Mouse (Mus musculus): ENCODE results near the gene Ap2m1.
A peak's percentile ranks its signal among the peaks of the same experiment; 100 is the strongest.
"Not testable (repeated sequence)": the region's sequence is repeated elsewhere in the genome, so short reads cannot be mapped to it uniquely, and the experiment has no call there.

The Ap2m1 gene

GRCm38 (mm10) chr16:20535296-20536080, at the start of gene Ap2m1:
Ap2m1 (plus strand) TSS chr16:20535478.
- DNase-seq (ENCODE audit: low read depth) = peak; percentile 94

GRCm38 (mm10) chr16:20486048-20486447, 49.2 kb upstream of the Ap2m1 start:
- DNase-seq (ENCODE audit: low read depth) = no peak

GRCm38 (mm10) chr16:20488151-20488550, 47.1 kb upstream of the Ap2m1 start:
- DNase-seq (ENCODE audit: low read depth) = no peak

- DNase-seq (ENCODE audit: low read depth) = not testable (repeated sequence)
Observed at GRCm38 (mm10) chr16:20488751-20489150, 46.5 kb upstream of the Ap2m1 start.

GRCm38 (mm10) chr16:20489233-20489632, 46.0 kb upstream of the Ap2m1 start:
- DNase-seq (ENCODE audit: low read depth) = no peak

GRCm38 (mm10) chr16:20490581-20490980, 44.7 kb upstream of the Ap2m1 start:
- DNase-seq (ENCODE audit: low read depth) = no peak

GRCm38 (mm10) chr16:20491301-20491700, 44.0 kb upstream of the Ap2m1 start:
- no peak for DNase-seq (ENCODE audit: low read depth)

GRCm38 (mm10) chr16:20493452-20493851, 41.8 kb upstream of the Ap2m1 start:
- no peak for DNase-seq (ENCODE audit: low read depth)

GRCm38 (mm10) chr16:20496671-20497600, 38.3 kb upstream of the Ap2m1 start:
- DNase-seq (ENCODE audit: low read depth) = peak; percentile 80

- DNase-seq (ENCODE audit: low read depth) = no peak
Observed at GRCm38 (mm10) chr16:20497980-20498676, 37.1 kb upstream of the Ap2m1 start.

- DNase-seq (ENCODE audit: low read depth) = peak; percentile 87
Observed at GRCm38 (mm10) chr16:20498677-20499475, 36.4 kb upstream of the Ap2m1 start, which contains the start of gene Eif2b5. Eif2b5 (plus strand) TSS chr16:20498817.

- DNase-seq (ENCODE audit: low read depth) = no peak
Observed at GRCm38 (mm10) chr16:20506000-20506399, 29.3 kb upstream of the Ap2m1 start.

GRCm38 (mm10) chr16:20509349-20509748, 25.9 kb upstream of the Ap2m1 start:
- no peak for DNase-seq (ENCODE audit: low read depth)

- no peak for DNase-seq (ENCODE audit: low read depth)
Observed at GRCm38 (mm10) chr16:20511277-20511847, 23.9 kb upstream of the Ap2m1 start.

- DNase-seq (ENCODE audit: low read depth) = no peak
Observed at GRCm38 (mm10) chr16:20516032-20516431, 19.2 kb upstream of the Ap2m1 start.

- no peak for DNase-seq (ENCODE audit: low read depth)
Observed at GRCm38 (mm10) chr16:20516726-20517201, 18.5 kb upstream of the Ap2m1 start, which contains the start of gene Dvl3. Dvl3 (plus strand) TSS chr16:20516982.

- DNase-seq (ENCODE audit: low read depth) = no peak
Observed at GRCm38 (mm10) chr16:20517216-20517615, 18.1 kb upstream of the Ap2m1 start.

GRCm38 (mm10) chr16:20517701-20518374, 17.4 kb upstream of the Ap2m1 start:
- DNase-seq (ENCODE audit: low read depth) = no peak

- no peak for DNase-seq (ENCODE audit: low read depth)
Observed at GRCm38 (mm10) chr16:20523886-20524285, 11.4 kb upstream of the Ap2m1 start.

GRCm38 (mm10) chr16:20528779-20529178, 6.5 kb upstream of the Ap2m1 start:
- DNase-seq (ENCODE audit: low read depth) = no peak
